Mouse (Mus musculus) heart, postnatal 0 days (tissue): ENCODE data around the gene Foxd3.

Experiments
- CTCF ChIP-seq: IDR thresholded peaks from 2 replicates; pipeline ENCODE4 v1.5.1; 2016; ENCODE audit warnings: antibody characterized with exemption, control low read depth, low read depth
- EP300 ChIP-seq: IDR thresholded peaks from 2 replicates; pipeline ENCODE4 v1.6.1; 2016; ENCODE audit warnings: antibody characterized with exemption, low read depth

DNA sequence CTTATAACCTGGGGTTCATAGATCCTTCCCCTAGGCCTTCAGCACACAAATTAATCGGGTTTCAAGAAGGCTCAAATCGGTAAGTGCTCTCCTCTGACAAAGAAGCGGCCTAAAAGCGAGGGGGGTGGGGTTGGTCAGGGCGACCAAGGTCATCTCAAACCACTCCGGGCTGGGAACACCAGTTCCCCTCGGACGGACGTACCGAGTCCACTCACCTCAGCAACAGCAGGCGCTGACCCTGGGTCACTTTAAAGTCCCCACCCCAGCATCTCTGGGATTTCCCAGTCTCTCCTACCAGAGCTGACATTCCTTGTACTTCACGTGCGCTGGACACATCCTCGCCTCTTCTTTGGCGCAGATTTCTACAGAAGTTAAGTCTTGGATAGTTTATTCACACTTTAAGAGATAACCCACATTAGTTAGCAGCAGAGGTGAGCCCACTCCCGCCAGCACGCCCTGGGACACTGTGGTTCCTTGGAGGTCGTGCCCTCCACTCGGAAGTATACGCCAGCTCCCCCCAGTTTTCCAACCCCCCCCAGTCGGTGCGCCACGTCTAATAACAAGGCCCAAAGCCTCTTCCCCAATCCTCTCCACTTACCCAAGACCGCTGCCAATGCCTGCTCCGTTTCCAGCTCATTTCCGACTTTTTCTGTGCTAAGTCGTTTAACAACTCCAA lies 1.3 kb upstream of the Foxd3 start:
- TF ChIP-seq CTCF (no peak), EP300 (no peak)
